15 mouse cellular contexts compared by ENCODE assay signal in genomic region chr17:85562510-85563266, GRCm38 (mm10). TPM values are rescaled to one million over a fixed set of nuclear protein-coding genes. Genes with fewer than 3 reads are reported as not detected.
DNase-seq lines count a peak whose midpoint lies in the region; ATAC-seq and TF ChIP-seq lines count a peak whose summit lies in the region.
"Had no signal": no experiment of that assay in that cellular context is flagged by ENCODE, and none has a peak within 500 bp of the region (broad histone marks: within the 10 kb centered on the region; RNA-seq: fewer than 3 reads in every experiment).

No protein-coding gene starts in this region.

- WGBS in liver, embryonic 11.5 days: 49% methylated on average over 17 of the region's 17 CpGs

- H3K4me1 ChIP-seq in liver, embryonic 11.5 days (replicated peaks; ENCODE audit: control insufficient read depth, insufficient read depth, low read length): no peaks in the 10 kb centered on the region
- H3K4me1 ChIP-seq: midbrain, embryonic 12.5 days had no signal

- DNase-seq in heart, adult 11 months: peak; percentile 71
- no peak for DNase-seq in heart, adult 9 months (ENCODE audit: low spot score in 2 of 2)
- DNase-seq in liver, embryonic 11.5 days (ENCODE audit: low spot score): peak; percentile 24
- DNase-seq in liver: no peak
- peak; percentile 67 for DNase-seq in brain, embryonic 14.5 days (ENCODE audit: low read depth)
- no peak for DNase-seq in ovary, adult 18-20 months (ENCODE audit: low spot score)
- no peak for DNase-seq in cerebellum, adult 18-20 months
- DNase-seq: adrenal gland, postnatal 10 days; B cell, adult 2 months; cerebellum, adult 9-11 months; kidney, adult 8-10 months had no signal

- no peak overlapping the region for H3K9ac ChIP-seq in liver, embryonic 11.5 days (ENCODE audit: low read depth, low read length)
- H3K9ac ChIP-seq: midbrain, embryonic 12.5 days had no signal

- no peak for TF ChIP-seq POLR2A in brain, embryonic 14.5 days (IDR thresholded peaks at IDR 0.05; ENCODE audit: borderline replicate concordance, extremely low read depth, insufficient read depth, insufficient read length, poor library complexity, severe bottlenecking)

- H3K4me3 ChIP-seq in liver, embryonic 11.5 days (ENCODE audit: low read depth, low read length): no peak overlapping the region
- H3K4me3 ChIP-seq: midbrain, embryonic 12.5 days had no signal

- H3K9me3 ChIP-seq in liver, embryonic 11.5 days (ENCODE audit: control insufficient read depth, low read length): peaks cover 2% of the 10 kb centered on the region; the same call in 1 of the 2 replicates

- no peak for TF ChIP-seq CTCF in brain, embryonic 14.5 days (IDR thresholded peaks at IDR 0.05; ENCODE audit: borderline replicate concordance, extremely low read depth, insufficient read depth, insufficient read length)

- H3K4me2 ChIP-seq in liver, embryonic 11.5 days: no peak overlapping the region
- H3K4me2 ChIP-seq: midbrain, embryonic 12.5 days had no signal

- peaks cover 6% of the 10 kb centered on the region; the same call in 1 of the 2 replicates for H3K27me3 ChIP-seq in liver, embryonic 11.5 days (replicated peaks; ENCODE audit: control insufficient read depth, insufficient read depth, low read length)
- H3K27me3 ChIP-seq: midbrain, embryonic 12.5 days had no signal

- no peaks in the 10 kb centered on the region for H3K36me3 ChIP-seq in liver, embryonic 11.5 days (ENCODE audit: control insufficient read depth, insufficient read depth, low read length)
- H3K36me3 ChIP-seq: midbrain, embryonic 12.5 days had no signal

- no peak overlapping the region for H3K27ac ChIP-seq in liver, embryonic 11.5 days (ENCODE audit: low read depth, low read length)

- ATAC-seq in liver, embryonic 11.5 days (replicated peaks; ENCODE audit: low FRiP score): no peak
- ATAC-seq in megakaryocyte, adult 5-6 weeks (ENCODE audit: poor library complexity, severe bottlenecking): peak; percentile 67

RNA-seq across cellular contexts. Expression of gene Six3, which starts 50.7 kb away (rescaled TPM):
- not detected in 2 replicates for polyA plus RNA-seq in liver, embryonic 11.5 days (2014; fragmentation: Nextera tagmentation; extraction: Ambion mirVana)
- 24.0 and 26.9 TPM in 2 replicates for polyA plus RNA-seq in brain, embryonic 14.5 days (2012; rRNA removed)
- not detected in 2 replicates for total RNA-seq in megakaryocyte, adult 5-6 weeks (2015)
- total RNA-seq in megakaryocyte, adult 5-6 weeks (2017): not detected in 2 replicates
- total RNA-seq: adrenal gland, postnatal 10 days; gastrocnemius, adult 8-10 months had no signal
- polyA plus RNA-seq: liver, embryonic 16.5 days had no signal

Comparison
In these comparisons a context has a peak if more than half of its experiments do, and no peak if none do; other contexts are left out.
1. DNase-seq: peak in heart, adult 11 months (single experiment), liver, embryonic 11.5 days (single experiment) and brain, embryonic 14.5 days (single experiment); none in heart, adult 9 months (0 of 2), liver (single experiment), ovary, adult 18-20 months (single experiment) and cerebellum, adult 18-20 months (0 of 2).
2. RNA of gene Six3, which starts 50.7 kb away (polyA plus RNA-seq): 24.0 to 26.9 TPM in brain, embryonic 14.5 days; not detected in liver, embryonic 11.5 days; every median in the first group is over 10 times any median in the second.